Mouse (Mus musculus) kidney, postnatal 14 days (tissue): ENCODE measurements around the gene Scml2.
"Not testable (repeated sequence)": the region's sequence is repeated elsewhere in the genome, so short reads cannot be mapped to it uniquely, and the experiment has no call there.

Experiments
- DNase-seq: peaks from one replicate; pipeline ENCODE4 v3.0.0; 2022; ENCODE audit warnings: mixed read lengths

Scml2 gene

GRCm38 (mm10) chrX:161116893-161117292 lies at the start of gene Scml2:
Scml2 (plus strand) TSS chrX:161117193.
- not testable (repeated sequence) for DNase-seq

- DNase-seq, result not testable (repeated sequence)
Observed at GRCm38 (mm10) chrX:161075576-161075975, 41.4 kb upstream of the Scml2 start.

GRCm38 (mm10) chrX:161162314-161163068 lies 45.5 kb downstream of the Scml2 start:
- peak; percentile 53 for DNase-seq

- DNase-seq, result no peak
Observed at GRCm38 (mm10) chrX:161163069-161163416, 46.0 kb downstream of the Scml2 start.

GRCm38 (mm10) chrX:161287156-161287555 lies 170.2 kb downstream of the Scml2 start, which contains the start of gene Gm15262:
Gm15262 (plus strand) TSS chrX:161287456.
- not testable (repeated sequence) for DNase-seq
